Mouse (Mus musculus): ENCODE data around the gene Prss29.

GRCm38 (mm10) chr17:25270795-25271335 is 47.6 kb upstream of the Prss29 start:
- TF ChIP-seq POLR2A (IDR thresholded peaks at IDR 0.05; ENCODE audit: borderline replicate concordance, extremely low read depth, low read depth, low read length): no peak
- no peak for TF ChIP-seq CTCF (IDR thresholded peaks at IDR 0.05; ENCODE audit: insufficient read depth, low read length)

Data from lung, adult 2 months (tissue).